Mouse (Mus musculus): ENCODE measurements around the gene Slc4a1.

The Slc4a1 gene

GRCm38 (mm10) chr11:102348771-102349170 is 17.2 kb downstream of the Slc4a1 start:
- DNase-seq, result no peak

GRCm38 (mm10) chr11:102348101-102348585 is 17.9 kb downstream of the Slc4a1 start:
- no peak for DNase-seq

GRCm38 (mm10) chr11:102347683-102348082 is 18.3 kb downstream of the Slc4a1 start:
- no peak for DNase-seq

GRCm38 (mm10) chr11:102346926-102347325 is 19.1 kb downstream of the Slc4a1 start:
- DNase-seq, result no peak

- DNase-seq, result no peak
Measured at GRCm38 (mm10) chr11:102344458-102344857, 21.5 kb downstream of the Slc4a1 start.

DNA sequence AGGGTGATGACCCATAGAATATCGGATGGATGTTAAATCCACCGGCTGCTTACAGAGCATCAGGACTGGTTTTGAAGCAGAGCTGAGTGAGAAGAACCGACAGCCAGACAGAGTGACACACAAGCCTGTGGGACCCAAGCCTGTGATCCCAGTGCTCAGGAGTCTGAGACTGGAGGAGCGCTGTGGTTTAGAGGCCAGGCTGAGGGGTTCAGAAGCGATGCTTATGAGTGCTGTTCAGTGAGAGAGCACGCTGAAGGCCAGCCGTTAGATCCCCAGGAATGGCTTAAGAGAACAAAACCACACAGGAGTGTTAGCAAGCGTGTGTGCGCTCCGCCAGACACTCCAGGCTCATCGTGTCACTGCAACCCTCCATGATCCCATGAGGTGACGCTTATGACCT is 23.3 kb downstream of the Slc4a1 start:
- no peak for DNase-seq

GRCm38 (mm10) chr11:102341101-102341500 is 24.9 kb downstream of the Slc4a1 start:
- no peak for DNase-seq

DNA sequence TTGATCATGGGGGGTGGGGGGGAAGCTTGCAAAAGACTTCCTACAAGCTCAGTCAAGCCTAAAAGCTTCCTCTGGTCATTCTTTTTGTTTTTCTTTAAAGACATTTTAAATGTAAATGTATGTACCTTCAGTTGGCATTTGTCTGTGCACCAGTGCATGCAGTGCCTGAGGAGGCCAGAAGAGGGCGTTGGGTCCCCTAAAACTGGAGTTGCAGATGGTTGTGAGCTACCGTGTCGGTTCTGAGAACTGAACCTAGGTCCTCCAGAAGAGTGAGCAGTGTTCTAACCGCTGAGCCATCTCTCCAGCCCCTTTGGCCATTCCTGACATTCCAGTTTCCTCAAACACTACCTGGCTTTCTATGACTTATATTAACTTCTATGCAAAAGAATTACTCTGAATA is 26.4 kb downstream of the Slc4a1 start:
- no peak for DNase-seq

DNA sequence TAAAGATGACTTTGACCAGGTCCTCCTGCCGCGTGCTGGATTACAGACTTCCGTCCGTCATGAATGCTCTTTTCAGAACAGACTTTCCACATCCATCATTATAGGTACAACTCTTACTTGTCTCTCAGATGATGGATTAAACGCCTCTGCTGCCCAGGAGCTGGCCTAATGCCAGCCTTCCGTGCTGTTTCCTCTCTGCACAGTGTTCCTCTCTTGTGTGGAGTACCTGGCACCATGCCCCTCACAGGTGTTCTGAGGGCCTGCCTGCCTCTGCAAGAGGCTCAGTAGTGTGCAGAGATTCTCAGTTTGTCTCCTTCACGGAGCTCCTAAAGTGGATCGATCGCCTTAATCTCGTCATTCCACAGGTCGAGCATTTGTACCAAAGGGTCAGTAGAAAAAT is 26.8 kb downstream of the Slc4a1 start:
- DNase-seq, result peak; percentile 30

DNA sequence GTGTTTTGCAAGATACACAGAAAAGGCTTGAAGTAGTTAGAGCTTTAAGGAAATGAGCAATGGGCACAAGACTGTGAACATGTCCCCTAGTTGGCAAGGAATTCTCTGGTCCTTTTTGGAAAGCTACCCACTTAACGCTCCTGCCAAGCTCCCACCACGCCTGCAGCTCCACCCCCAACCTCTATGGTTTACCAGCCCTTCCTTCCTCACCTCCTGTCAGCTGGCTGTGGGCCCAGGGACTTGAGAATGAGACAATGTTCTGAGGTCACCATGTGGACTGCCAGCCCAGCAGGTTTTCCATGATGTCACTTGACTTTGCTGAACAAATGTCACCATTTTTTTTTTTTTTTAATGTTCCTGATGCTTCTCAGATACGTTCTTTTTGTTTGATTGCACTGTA is 27.4 kb downstream of the Slc4a1 start:
- peak; percentile 87 for DNase-seq

DNA sequence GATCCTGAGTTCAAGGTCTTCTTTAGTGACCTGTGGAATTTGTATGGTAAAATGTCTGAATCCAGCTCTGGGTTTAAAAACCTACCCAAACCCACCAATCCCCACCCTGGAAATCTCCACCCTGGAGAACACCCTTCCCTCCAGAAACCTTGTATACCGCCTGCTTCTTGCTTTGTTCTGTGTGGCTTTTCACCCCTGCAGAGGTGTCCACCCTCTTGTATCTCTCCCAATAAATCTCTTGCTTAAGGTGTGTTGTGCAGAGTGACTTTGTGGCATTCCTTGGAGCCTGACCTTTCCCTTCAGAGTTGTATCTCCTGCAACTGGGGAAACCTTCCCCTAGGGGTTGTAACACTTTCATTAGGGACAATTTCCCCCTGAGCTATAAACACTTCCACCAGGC is 28.1 kb downstream of the Slc4a1 start:
- no peak for DNase-seq

DNA sequence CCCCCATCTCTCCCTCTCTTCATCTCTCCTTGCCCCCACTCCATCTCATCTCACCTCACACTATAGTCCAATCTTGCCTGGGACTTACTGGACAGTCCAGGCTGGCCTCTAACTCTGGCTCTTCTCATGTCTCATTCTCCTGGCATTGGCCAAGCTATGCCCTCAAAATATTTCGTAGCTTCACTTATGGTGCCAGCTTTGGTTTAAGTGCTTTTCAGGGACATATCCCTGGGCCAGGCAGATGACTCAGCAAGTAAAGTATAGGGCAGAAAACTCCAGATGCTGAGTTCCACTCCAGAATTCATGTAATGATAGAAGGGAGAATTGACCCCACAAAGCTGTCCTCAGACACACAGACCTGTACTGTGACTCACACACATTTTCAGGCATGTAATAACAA is 29.8 kb downstream of the Slc4a1 start:
- no peak for DNase-seq

DNA sequence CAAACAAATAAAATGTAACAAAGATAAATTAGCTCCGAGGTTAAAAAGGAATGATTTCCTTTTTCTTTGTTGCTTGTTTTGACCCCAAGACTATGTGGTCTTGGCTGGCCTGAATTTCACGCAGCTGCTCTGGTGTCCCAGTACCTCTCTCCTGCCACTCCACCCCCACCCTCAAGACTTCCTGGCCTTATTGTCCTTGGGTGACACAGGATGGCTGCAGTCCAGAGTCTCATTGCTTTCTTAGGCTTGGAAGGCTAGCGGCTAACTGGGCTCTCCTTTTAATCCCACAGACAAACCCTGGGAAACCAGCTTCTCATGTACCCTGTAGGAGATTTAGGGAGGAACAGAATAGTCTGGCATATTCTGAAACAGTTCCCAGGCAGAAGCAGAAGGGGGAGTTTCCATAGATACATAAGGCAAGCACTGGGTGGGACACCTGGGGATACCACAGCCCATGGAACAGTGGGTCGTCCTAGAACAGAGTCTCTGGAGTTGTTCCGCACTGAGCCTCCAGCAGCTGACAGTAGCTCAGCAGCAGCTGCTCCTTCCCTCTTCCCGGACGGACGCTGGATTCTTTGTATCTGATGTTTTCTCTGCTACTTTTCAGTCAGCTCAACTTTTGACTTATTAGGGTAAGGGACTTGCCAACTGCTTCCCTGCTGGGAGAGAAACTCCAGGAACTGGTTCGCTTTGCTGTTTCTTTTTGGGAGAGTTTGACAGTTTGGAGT is 30.9 kb downstream of the Slc4a1 start:
- no peak for DNase-seq

DNA sequence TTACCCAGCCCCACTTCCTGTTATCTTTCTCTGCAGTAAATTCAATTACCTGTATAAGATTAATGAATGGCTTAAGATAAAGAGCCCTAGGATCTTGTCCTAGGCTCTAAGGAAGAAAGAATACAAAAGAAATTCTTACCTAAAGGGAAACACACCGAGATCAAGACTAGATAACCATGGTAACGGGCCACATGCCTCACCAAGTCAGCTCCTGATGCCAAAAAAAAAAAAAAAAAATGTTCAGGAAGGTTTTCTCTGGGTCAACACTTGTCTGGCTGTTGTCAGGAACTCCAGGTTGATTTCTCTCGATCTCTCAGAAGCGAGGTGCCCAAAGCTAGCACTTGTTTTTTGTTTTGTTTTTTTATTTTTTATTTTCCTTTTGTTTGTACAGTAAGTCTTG is 32.0 kb downstream of the Slc4a1 start:
- no peak for DNase-seq

GRCm38 (mm10) chr11:102333061-102333460 is 32.9 kb downstream of the Slc4a1 start:
- DNase-seq, result no peak

DNA sequence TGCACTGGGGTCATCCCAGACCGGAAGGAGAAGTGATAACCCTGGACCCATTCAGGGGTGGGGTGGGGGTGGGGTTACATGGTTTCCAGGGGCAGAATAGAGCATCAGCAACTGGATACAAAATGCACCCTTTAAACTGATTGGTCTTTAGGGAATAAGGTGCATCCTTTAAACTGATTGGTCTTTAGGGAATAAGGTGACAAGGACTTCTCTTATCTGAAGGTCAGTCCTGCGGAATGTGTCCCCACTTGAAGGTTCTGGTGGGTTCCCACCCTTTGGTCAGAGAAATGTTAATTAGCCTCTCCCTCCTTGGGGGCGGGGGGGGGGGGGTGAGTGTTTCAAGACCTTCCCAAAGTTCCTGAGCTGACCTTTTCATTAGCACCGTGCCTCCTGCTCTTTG is 34.2 kb downstream of the Slc4a1 start:
- no peak for DNase-seq

GRCm38 (mm10) chr11:102330039-102330438 is 36.0 kb downstream of the Slc4a1 start:
- no peak for DNase-seq

- DNase-seq, result no peak
Measured at GRCm38 (mm10) chr11:102329518-102329917, 36.5 kb downstream of the Slc4a1 start.

GRCm38 (mm10) chr11:102327839-102328238 is 38.2 kb downstream of the Slc4a1 start:
- no peak for DNase-seq

- DNase-seq, result no peak
Measured at GRCm38 (mm10) chr11:102327250-102327649, 38.8 kb downstream of the Slc4a1 start.

DNA sequence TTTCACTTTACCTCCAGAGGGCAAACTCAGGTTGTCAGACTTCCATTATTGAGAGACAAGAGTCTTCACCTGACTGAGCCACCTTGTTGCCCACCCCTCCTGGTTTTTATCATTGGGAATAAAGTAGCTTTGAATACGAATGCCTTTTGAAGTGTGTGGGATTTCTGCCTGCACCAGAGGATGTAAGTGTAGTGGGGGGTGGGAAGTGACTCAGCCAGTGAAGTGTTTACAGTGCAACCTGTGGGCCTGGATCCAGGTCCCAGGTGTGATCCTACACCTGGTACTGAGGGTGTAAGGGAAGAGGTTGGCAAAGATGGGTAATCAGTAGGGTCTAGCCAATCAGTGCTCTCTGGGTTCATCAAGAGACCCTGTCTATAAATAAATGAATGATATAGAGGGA is 42.5 kb downstream of the Slc4a1 start:
- no peak for DNase-seq

DNA sequence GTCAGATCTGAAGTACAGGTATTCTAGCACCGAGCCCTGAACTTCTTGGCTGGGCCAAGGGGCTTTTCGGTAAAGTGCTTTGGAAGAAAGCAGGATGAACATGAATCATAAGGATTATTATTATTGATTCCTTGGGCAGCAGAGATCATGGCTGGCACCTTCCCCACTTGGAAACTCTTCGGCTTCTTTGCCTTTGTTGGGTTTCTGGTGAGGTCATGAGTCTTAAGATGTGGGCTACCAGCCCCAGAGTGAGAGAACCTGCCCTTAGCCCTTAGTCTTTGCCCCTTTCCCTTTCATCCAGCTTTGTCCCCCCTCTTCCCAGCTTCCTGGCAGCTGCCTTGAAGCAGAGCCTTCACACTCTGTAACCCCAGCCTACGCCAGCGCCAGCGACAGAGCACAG is 44.1 kb downstream of the Slc4a1 start:
- DNase-seq, result no peak

GRCm38 (mm10) chr11:102320686-102321005 is 45.4 kb downstream of the Slc4a1 start:
- DNase-seq, result peak; percentile 66

- peak; percentile 88 for DNase-seq
Measured at GRCm38 (mm10) chr11:102319941-102320685, 45.9 kb downstream of the Slc4a1 start.

DNA sequence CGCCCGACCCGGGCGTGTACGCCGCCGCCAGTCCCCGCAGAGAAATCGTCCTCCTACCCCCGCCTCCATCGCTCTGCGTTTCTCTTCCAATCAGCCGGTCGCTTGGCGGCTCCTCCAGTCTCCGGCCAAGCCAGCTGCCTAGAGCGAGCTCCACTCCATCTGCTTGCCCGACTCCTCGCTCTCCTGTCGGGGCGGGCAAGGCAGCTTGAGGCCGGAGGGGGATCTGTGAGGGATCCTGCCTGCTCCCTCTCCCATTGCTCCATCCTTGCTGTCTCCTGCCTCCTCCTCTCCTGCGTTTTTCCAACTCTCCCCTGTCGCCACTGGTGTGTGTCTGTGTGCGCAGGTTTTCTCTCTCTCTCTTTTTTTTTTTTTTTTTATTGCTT is 46.6 kb downstream of the Slc4a1 start, which contains the start of gene Ubtf:
Gene Ubtf, minus strand, starts transcription at position 333 of the 383 bp plus-strand sequence.
- peak; percentile 79 for DNase-seq
